Mouse (Mus musculus): ENCODE measurements around the gene Mylk.

GRCm38 (mm10) chr16:34901611-34902293 lies 156.7 kb downstream of the Mylk start:
- no peak for TF ChIP-seq CTCF (IDR thresholded peaks at IDR 0.05; ENCODE audit: low read depth, low read length)
- no peak for TF ChIP-seq POLR2A (IDR thresholded peaks at IDR 0.05; ENCODE audit: borderline replicate concordance, low read depth, low read length)
